ENCODE assay signal across 8 mouse cellular contexts in genomic region chr4:148075259-148075658, GRCm38 (mm10). TPM values are rescaled to one million over a fixed set of nuclear protein-coding genes. Genes with fewer than 3 reads are reported as not detected.
DNase-seq lines count a peak whose midpoint lies in the region; ATAC-seq lines count a peak whose summit lies in the region.

No protein-coding gene starts in this region.

- peak; percentile 86 for DNase-seq in adrenal gland, postnatal 10 days
- peak; percentile 66 for DNase-seq in embryo, embryonic 9.5 days (ENCODE audit: extremely low spot score)
- DNase-seq in heart, adult 11 months: peak; percentile 99
- DNase-seq in left cerebral cortex, postnatal 4 days: peak; percentile 66
- peak; percentile 71 for DNase-seq in right cerebral cortex, postnatal 14 days
- peak; percentile 61 to 69 for DNase-seq in urinary bladder, postnatal 4 days (ENCODE audit: low spot score in 2 of 2)

- H3K27me3 ChIP-seq in intestine, embryonic 16.5 days (replicated peaks; ENCODE audit: control insufficient read depth, insufficient read depth, low read length): no peaks in the 10 kb centered on the region

- 31% methylated on average over 21 of the region's 21 CpGs for WGBS in intestine, embryonic 16.5 days

- H3K4me3 ChIP-seq in intestine, embryonic 16.5 days (ENCODE audit: low read length): peak overlapping the region; percentile 44

- intact Hi-C loops in left cerebral cortex, postnatal 4 days (cut with DNase I): no loop called here

- 0 out of 2 replicates have a peak, but pooled peaks cover 2% of the 10 kb centered on the region for H3K36me3 ChIP-seq in intestine, embryonic 16.5 days (ENCODE audit: control insufficient read depth, insufficient read depth, low read length)

- H3K4me1 ChIP-seq in intestine, embryonic 16.5 days (ENCODE audit: control insufficient read depth, insufficient read depth, low read length): no peaks in the 10 kb centered on the region

- no peaks in the 10 kb centered on the region for H3K9me3 ChIP-seq in intestine, embryonic 16.5 days (ENCODE audit: control insufficient read depth, low read length)

- ATAC-seq in intestine, embryonic 16.5 days: peak; percentile 65
- peak; percentile 57 for ATAC-seq in megakaryocyte-erythroid progenitor cell, adult 5-6 weeks (replicated peaks; ENCODE audit: low FRiP score, low TSS enrichment, poor library complexity, severe bottlenecking)

- peak overlapping the region; percentile 61 for H3K4me2 ChIP-seq in intestine, embryonic 16.5 days (ENCODE audit: low read depth, low read length)

- H3K27ac ChIP-seq in intestine, embryonic 16.5 days (ENCODE audit: low read length): no peak overlapping the region

- H3K9ac ChIP-seq in intestine, embryonic 16.5 days (ENCODE audit: low read depth, low read length): peak overlapping the region; percentile 53

RNA-seq across cellular contexts. Expression of gene Agtrap, which starts 12.6 kb away (rescaled TPM):
- 10 to 100 TPM; 45.4 to 45.5 TPM for total RNA-seq in adrenal gland, postnatal 10 days (2021)
- 19.6 and 22.2 TPM in 2 replicates for polyA plus RNA-seq in intestine, embryonic 16.5 days (2015; fragmentation: Nextera tagmentation; extraction: Ambion mirVana)
- 1 to 10 TPM; 4.2 to 4.6 TPM for total RNA-seq in left cerebral cortex, postnatal 4 days (2021)
- 15.4 and 26.3 TPM in 2 replicates for total RNA-seq in megakaryocyte-erythroid progenitor cell, adult 5-6 weeks (2014; fragmentation: Nextera tagmentation)
- 11.6 and 20.4 TPM in 2 replicates for total RNA-seq in megakaryocyte-erythroid progenitor cell, adult 5-6 weeks (2017)

RNA-seq across cellular contexts. Expression of gene Mthfr, which starts 36.4 kb away (rescaled TPM):
- 10 to 100 TPM; 41.9 to 44.0 TPM for total RNA-seq in adrenal gland, postnatal 10 days (2021)
- 14.3 and 19.4 TPM in 2 replicates for polyA plus RNA-seq in intestine, embryonic 16.5 days (2015; fragmentation: Nextera tagmentation; extraction: Ambion mirVana)
- 10 to 100 TPM; 17.5 to 18.4 TPM for total RNA-seq in left cerebral cortex, postnatal 4 days (2021)
- 2.2 and 5.8 TPM in 2 replicates for total RNA-seq in megakaryocyte-erythroid progenitor cell, adult 5-6 weeks (2014; fragmentation: Nextera tagmentation)
- total RNA-seq in megakaryocyte-erythroid progenitor cell, adult 5-6 weeks (2017): 3.3 and 4.0 TPM in 2 replicates

RNA-seq across cellular contexts. Expression of gene Clcn6, which starts 36.6 kb away (rescaled TPM):
- 10 to 100 TPM in 1 of 2 experiments, 1 to 10 TPM in 1; 8.4 to 12.8 TPM for total RNA-seq in adrenal gland, postnatal 10 days (2021)
- polyA plus RNA-seq in intestine, embryonic 16.5 days (2015; fragmentation: Nextera tagmentation; extraction: Ambion mirVana): 4.5 TPM in 2 replicates
- 10 to 100 TPM; 86.1 to 86.6 TPM for total RNA-seq in left cerebral cortex, postnatal 4 days (2021)
- 5.6 and 6.9 TPM in 2 replicates for total RNA-seq in megakaryocyte-erythroid progenitor cell, adult 5-6 weeks (2014; fragmentation: Nextera tagmentation)
- 2.9 and 4.4 TPM in 2 replicates for total RNA-seq in megakaryocyte-erythroid progenitor cell, adult 5-6 weeks (2017)

RNA-seq across cellular contexts. Expression of gene Mad2l2, which starts 54.9 kb away (rescaled TPM):
- total RNA-seq in adrenal gland, postnatal 10 days (2021): 10 to 100 TPM; 22.3 to 23.9 TPM
- polyA plus RNA-seq in intestine, embryonic 16.5 days (2015; fragmentation: Nextera tagmentation; extraction: Ambion mirVana): 29.3 and 30.1 TPM in 2 replicates
- total RNA-seq in left cerebral cortex, postnatal 4 days (2021): 10 to 100 TPM; 53.0 to 55.4 TPM
- total RNA-seq in megakaryocyte-erythroid progenitor cell, adult 5-6 weeks (2014; fragmentation: Nextera tagmentation): 25.1 and 28.9 TPM in 2 replicates
- total RNA-seq in megakaryocyte-erythroid progenitor cell, adult 5-6 weeks (2017): 5.8 and 10.9 TPM in 2 replicates

RNA-seq across cellular contexts. Expression of gene Draxin, which starts 55.2 kb away (rescaled TPM):
- under 1 TPM; 0.18 to 0.27 TPM for total RNA-seq in adrenal gland, postnatal 10 days (2021)
- 0.06 and 0.07 TPM in 2 replicates for polyA plus RNA-seq in intestine, embryonic 16.5 days (2015; fragmentation: Nextera tagmentation; extraction: Ambion mirVana)
- total RNA-seq in left cerebral cortex, postnatal 4 days (2021): 10 to 100 TPM; 41.9 to 46.4 TPM
- total RNA-seq in megakaryocyte-erythroid progenitor cell, adult 5-6 weeks (2014; fragmentation: Nextera tagmentation): not detected in 2 replicates
- total RNA-seq in megakaryocyte-erythroid progenitor cell, adult 5-6 weeks (2017): not detected in 2 replicates

Comparison
In these comparisons a context has a peak if more than half of its experiments do, and no peak if none do; other contexts are left out.
1. RNA of gene Clcn6, which starts 36.6 kb away (total RNA-seq): 86.1 to 86.6 TPM in left cerebral cortex, postnatal 4 days; 8.4 to 12.8 TPM in adrenal gland, postnatal 10 days and 2.9 to 6.9 TPM in megakaryocyte-erythroid progenitor cell, adult 5-6 weeks; every median in the first group is over 4 times any median in the second.
2. Peak in every context shown above with its lines, with median percentiles within 50 percentile points of each other: DNase-seq.